Mouse (Mus musculus) spleen, adult 10 weeks (tissue): ENCODE data around the gene Cd209g. TPM values are rescaled to one million over a fixed set of nuclear protein-coding genes. Genes with fewer than 3 reads are reported as not detected.

ENCODE experiments used
- polyA plus RNA-seq: library from polyadenylated mRNA; stranded (reverse); fragments of 350-450 nt; fragmentation: Illumina TruSeq; extraction: RNeasy Lipid Tissue Mini Kit (QIAGEN cat#74804); gene quantifications from one replicate; pipeline ENCODE4 v1.2.3, GENCODE M21; 2015; ENCODE audit warnings: low replicate concordance; ENCODE audit not compliant: insufficient read depth

Gene Cd209g
- polyA plus RNA-seq, result not detected

DNA sequence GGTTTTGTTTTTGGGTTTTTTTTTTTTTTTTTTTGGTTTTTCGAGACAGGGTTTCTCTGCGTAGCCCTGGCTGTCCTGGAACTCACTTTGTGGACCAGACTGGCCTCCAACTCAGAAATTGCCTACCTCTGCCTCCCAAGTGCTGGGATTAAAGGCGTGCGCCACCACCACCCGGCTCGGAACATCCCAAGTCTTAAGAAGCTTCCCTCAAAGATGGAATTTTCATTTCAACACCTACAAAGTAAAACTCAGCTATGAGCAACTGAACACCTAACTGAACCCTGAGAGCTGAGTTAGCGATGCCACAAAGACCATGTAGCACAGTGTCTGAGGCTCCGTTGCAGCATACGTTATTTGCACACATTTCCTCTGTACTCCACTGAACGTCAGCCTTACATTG is at the start of gene Cd209g:
Gene Cd209g (plus strand): TSS at position 301 of the 400 bp plus-strand sequence.

DNA sequence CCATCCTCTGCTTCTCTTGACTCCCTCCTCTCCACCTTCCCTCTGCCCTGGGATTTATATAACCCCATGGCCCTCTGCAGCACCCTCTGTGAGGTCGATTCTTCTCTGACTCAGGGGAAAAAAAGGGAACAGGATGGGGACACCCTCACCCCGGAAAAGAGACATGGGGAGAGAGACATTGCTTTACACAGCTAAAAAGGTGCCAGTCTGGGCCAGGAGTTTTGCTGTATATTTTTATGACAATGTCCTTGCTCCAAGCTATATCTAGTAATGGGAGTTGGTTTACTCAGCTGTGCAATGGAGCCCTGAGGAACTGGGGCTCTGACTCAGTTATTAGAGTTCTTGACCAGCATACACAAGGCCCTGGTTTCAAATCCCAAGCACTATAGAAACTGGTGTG is 28.2 kb upstream of the Cd209g start, which contains the start of gene Cd209f:
Gene Cd209f (minus strand): TSS at position 101 of the 400 bp plus-strand sequence.

DNA sequence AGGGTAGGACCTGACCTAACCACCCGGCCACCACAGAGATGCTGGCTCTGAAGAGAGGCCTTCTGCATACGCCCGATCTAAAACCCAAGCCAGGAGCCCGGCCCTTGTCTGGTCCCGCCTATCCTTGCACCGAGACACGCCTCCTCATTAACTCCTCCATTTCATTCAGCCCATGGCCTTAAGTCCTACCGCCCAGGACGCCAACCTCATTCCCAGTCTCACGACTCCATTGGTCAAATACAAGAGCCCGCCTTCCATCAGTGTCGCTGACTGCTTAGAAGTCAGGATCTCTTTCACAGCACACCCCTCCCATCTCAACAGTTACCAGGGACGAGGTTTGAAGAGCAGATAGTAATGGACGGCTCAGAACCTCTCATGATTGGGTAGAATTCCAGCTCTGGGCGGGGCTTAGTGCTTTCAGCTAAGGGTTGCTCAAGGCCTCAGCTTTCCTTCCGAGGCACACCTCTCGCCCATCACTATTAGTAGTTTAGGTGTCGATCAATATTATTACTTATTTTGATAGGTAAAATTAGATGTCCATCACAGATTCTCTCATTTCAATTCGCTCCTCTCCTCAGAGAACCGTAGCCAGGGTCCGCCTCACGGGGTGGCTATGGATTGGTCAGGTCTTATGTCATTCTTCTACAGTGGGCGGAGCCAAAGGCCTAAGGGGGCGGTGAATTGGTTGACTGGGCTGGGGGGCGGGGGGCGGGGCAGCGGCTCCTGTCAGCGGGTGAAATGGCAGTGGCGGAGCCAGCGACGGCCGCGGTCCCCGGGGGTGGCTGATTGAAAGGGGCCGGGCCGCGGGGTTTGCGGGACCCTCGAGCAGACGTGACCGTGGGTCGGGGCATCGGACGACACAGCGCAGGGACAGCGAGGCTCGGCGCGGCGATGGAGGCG is 32.2 kb downstream of the Cd209g start, which contains the start of gene Evi5l:
Gene Evi5l (plus strand): TSS at position 716 of the 900 bp plus-strand sequence.

Other genes with a start within 250 kb of the Cd209g start
- 21.9 TPM for gene Cd209b, start 207.3 kb upstream of the Cd209g start, polyA plus RNA-seq
- gene Cd209c, start 179.4 kb upstream of the Cd209g start, polyA plus RNA-seq, result 6.1 TPM
- 0.32 TPM for gene Cd209f, start 28.3 kb upstream of the Cd209g start, polyA plus RNA-seq
- gene Evi5l, start 32.5 kb downstream of the Cd209g start, polyA plus RNA-seq, result 10.2 TPM
- 0.26 TPM for gene Prr36, start 83.4 kb downstream of the Cd209g start, polyA plus RNA-seq
- 0.06 TPM for gene Lrrc8e, start 92.7 kb downstream of the Cd209g start, polyA plus RNA-seq
- 37.2 TPM for gene Map2k7, start 104.6 kb downstream of the Cd209g start, polyA plus RNA-seq
- not detected for gene Gm49320, start 104.8 kb downstream of the Cd209g start, polyA plus RNA-seq
- gene Tgfbr3l, start 114.1 kb downstream of the Cd209g start, polyA plus RNA-seq, result 10.9 TPM
- 9.0 TPM for gene Snapc2, start 119.0 kb downstream of the Cd209g start, polyA plus RNA-seq
- 1.5 TPM for gene Ctxn1, start 125.2 kb downstream of the Cd209g start, polyA plus RNA-seq
- 59.1 TPM for gene Timm44, start 141.8 kb downstream of the Cd209g start, polyA plus RNA-seq
- gene Ccl25, start 191.1 kb downstream of the Cd209g start, polyA plus RNA-seq, result 18.3 TPM
- 74.5 TPM for gene Elavl1, start 191.3 kb downstream of the Cd209g start, polyA plus RNA-seq